Mouse (Mus musculus): Measurements from ENCODE around the gene Phf7. TPM values are rescaled to one million over a fixed set of nuclear protein-coding genes. Genes with fewer than 3 reads are reported as not detected.

Phf7 gene
- polyA plus RNA-seq, 1 experiment = 4.5 TPM

- peaks cover 47% of the 10 kb centered on the region for H3K79me2 ChIP-seq (ENCODE audit: control insufficient read depth, insufficient read depth)
- peak within 1 kb of the TSS; percentile 88 for H3K4me3 ChIP-seq (ENCODE audit: insufficient read depth, poor library complexity, severe bottlenecking)
- TF ChIP-seq MYOD1 (IDR thresholded peaks at IDR 0.05; ENCODE audit: control insufficient read depth, insufficient read length, low read depth) = no peak
- TF ChIP-seq FOSL1 (IDR thresholded peaks at IDR 0.05; ENCODE audit: insufficient read depth, low read length, poor library complexity, severe bottlenecking) = no peak
- TF ChIP-seq MYOG (IDR thresholded peaks at IDR 0.05; ENCODE audit: control insufficient read depth, extremely low read depth, insufficient read length) = no peak
- TF ChIP-seq USF1 (IDR thresholded peaks at IDR 0.05; ENCODE audit: low read depth) = no peak
- no peak for TF ChIP-seq MAX (IDR thresholded peaks at IDR 0.05)
- TF ChIP-seq CTCF (IDR thresholded peaks at IDR 0.05; ENCODE audit: control insufficient read depth, insufficient read depth, insufficient read length) = no peak
Measured at GRCm38 (mm10) chr14:31208084-31208483, 43.0 kb downstream of the Phf7 start, which contains the start of gene Tnnc1. Tnnc1 (plus strand) TSS chr14:31208312.

GRCm38 (mm10) chr14:31207070-31207830 is 43.9 kb downstream of the Phf7 start:
- TF ChIP-seq MAX (IDR thresholded peaks at IDR 0.05) (no peak), USF1 (IDR thresholded peaks at IDR 0.05; ENCODE audit: low read depth) (no peak), CTCF (IDR thresholded peaks at IDR 0.05; ENCODE audit: control insufficient read depth, insufficient read depth, insufficient read length) (no peak), MYOG (IDR thresholded peaks at IDR 0.05; ENCODE audit: control insufficient read depth, extremely low read depth, insufficient read length) (no peak), FOSL1 (IDR thresholded peaks at IDR 0.05; ENCODE audit: insufficient read depth, low read length, poor library complexity, severe bottlenecking) (no peak), CEBPB (IDR thresholded peaks at IDR 0.05; ENCODE audit: low read depth) (no peak), MYOD1 (IDR thresholded peaks at IDR 0.05; ENCODE audit: control insufficient read depth, insufficient read length, low read depth) (no peak)
- peaks cover 43% of the 10 kb centered on the region for H3K79me3 ChIP-seq (ENCODE audit: low read depth)
- H3K36me3 ChIP-seq (ENCODE audit: control insufficient read depth, insufficient read depth) = peaks cover 29% of the 10 kb centered on the region
- peaks cover 55% of the 10 kb centered on the region for H3K79me2 ChIP-seq (ENCODE audit: control insufficient read depth, insufficient read depth)
- no peaks in the 10 kb centered on the region for H3K27me3 ChIP-seq (ENCODE audit: control insufficient read depth, insufficient read depth, insufficient read length)
- no peak overlapping the region for H3ac ChIP-seq (ENCODE audit: control insufficient read depth, insufficient read length, low read depth)
- peak overlapping the region; percentile 88 for H3K4me3 ChIP-seq (ENCODE audit: insufficient read depth, poor library complexity, severe bottlenecking)

More at GRCm38 (mm10) chr14:31208084-31208483, 43.0 kb downstream of the Phf7 start, which contains the start of gene Tnnc1:
- Histone ChIP-seq H3K36me3 (ENCODE audit: control insufficient read depth, insufficient read depth) (peaks cover 20% of the 10 kb centered on the region), H3K27me3 (ENCODE audit: control insufficient read depth, insufficient read depth, insufficient read length) (no peaks in the 10 kb centered on the region), H3K79me3 (ENCODE audit: low read depth) (peaks cover 37% of the 10 kb centered on the region), H3ac (ENCODE audit: control insufficient read depth, insufficient read length, low read depth) (no peak within 1 kb of the TSS)

GRCm38 (mm10) chr14:31206472-31206981 is 44.6 kb downstream of the Phf7 start:
- Histone ChIP-seq H3K36me3 (ENCODE audit: control insufficient read depth, insufficient read depth) (peaks cover 35% of the 10 kb centered on the region), H3K79me3 (ENCODE audit: low read depth) (peaks cover 49% of the 10 kb centered on the region), H3K27me3 (ENCODE audit: control insufficient read depth, insufficient read depth, insufficient read length) (no peaks in the 10 kb centered on the region), H3K4me3 (ENCODE audit: insufficient read depth, poor library complexity, severe bottlenecking) (peak overlapping the region; percentile 88), H3ac (ENCODE audit: control insufficient read depth, insufficient read length, low read depth) (peak overlapping the region; percentile 77), H3K79me2 (ENCODE audit: control insufficient read depth, insufficient read depth) (peaks cover 62% of the 10 kb centered on the region)
- no peak for TF ChIP-seq CEBPB (IDR thresholded peaks at IDR 0.05; ENCODE audit: low read depth)
- peak; percentile 38 for TF ChIP-seq MAX (IDR thresholded peaks at IDR 0.05)

GRCm38 (mm10) chr14:31205562-31206467 is 45.3 kb downstream of the Phf7 start:
- peaks cover 42% of the 10 kb centered on the region for H3K36me3 ChIP-seq (ENCODE audit: control insufficient read depth, insufficient read depth)
- peak overlapping the region; percentile 88 for H3K4me3 ChIP-seq (ENCODE audit: insufficient read depth, poor library complexity, severe bottlenecking)
- H3K27me3 ChIP-seq (ENCODE audit: control insufficient read depth, insufficient read depth, insufficient read length) = no peaks in the 10 kb centered on the region
- H3ac ChIP-seq (ENCODE audit: control insufficient read depth, insufficient read length, low read depth) = peak overlapping the region; percentile 77
- H3K79me2 ChIP-seq (ENCODE audit: control insufficient read depth, insufficient read depth) = peaks cover 70% of the 10 kb centered on the region
- TF ChIP-seq MYOG (IDR thresholded peaks at IDR 0.05; ENCODE audit: control insufficient read depth, extremely low read depth, insufficient read length) (no peak), CEBPB (IDR thresholded peaks at IDR 0.05; ENCODE audit: low read depth) (no peak), FOSL1 (IDR thresholded peaks at IDR 0.05; ENCODE audit: insufficient read depth, low read length, poor library complexity, severe bottlenecking) (no peak), USF1 (IDR thresholded peaks at IDR 0.05; ENCODE audit: low read depth) (no peak), MYOD1 (IDR thresholded peaks at IDR 0.05; ENCODE audit: control insufficient read depth, insufficient read length, low read depth) (no peak), MAX (IDR thresholded peaks at IDR 0.05) (no peak), CTCF (IDR thresholded peaks at IDR 0.05; ENCODE audit: control insufficient read depth, insufficient read depth, insufficient read length) (no peak)
- peaks cover 52% of the 10 kb centered on the region for H3K79me3 ChIP-seq (ENCODE audit: low read depth)

GRCm38 (mm10) chr14:31205244-31205561 is 45.9 kb downstream of the Phf7 start:
- H3K79me3 ChIP-seq (ENCODE audit: low read depth) = peaks cover 58% of the 10 kb centered on the region
- TF ChIP-seq MAX (IDR thresholded peaks at IDR 0.05) (no peak), MYOD1 (IDR thresholded peaks at IDR 0.05; ENCODE audit: control insufficient read depth, insufficient read length, low read depth) (no peak), USF1 (IDR thresholded peaks at IDR 0.05; ENCODE audit: low read depth) (no peak), CEBPB (IDR thresholded peaks at IDR 0.05; ENCODE audit: low read depth) (no peak), MYOG (IDR thresholded peaks at IDR 0.05; ENCODE audit: control insufficient read depth, extremely low read depth, insufficient read length) (no peak), FOSL1 (IDR thresholded peaks at IDR 0.05; ENCODE audit: insufficient read depth, low read length, poor library complexity, severe bottlenecking) (no peak)
- H3K36me3 ChIP-seq (ENCODE audit: control insufficient read depth, insufficient read depth) = peaks cover 43% of the 10 kb centered on the region
- peaks cover 76% of the 10 kb centered on the region for H3K79me2 ChIP-seq (ENCODE audit: control insufficient read depth, insufficient read depth)
- peak overlapping the region; percentile 88 for H3K4me3 ChIP-seq (ENCODE audit: insufficient read depth, poor library complexity, severe bottlenecking)
- no peaks in the 10 kb centered on the region for H3K27me3 ChIP-seq (ENCODE audit: control insufficient read depth, insufficient read depth, insufficient read length)
- peak overlapping the region; percentile 77 for H3ac ChIP-seq (ENCODE audit: control insufficient read depth, insufficient read length, low read depth)
